Mouse (Mus musculus): ENCODE data around the gene Smim10l1.
A peak's percentile ranks its signal among the peaks of the same experiment; 100 is the strongest.

Smim10l1 gene

GRCm38 (mm10) chr6:133104609-133104921, at the start of gene Smim10l1:
Smim10l1 (plus strand) TSS chr6:133104909.
- no peak for DNase-seq (ENCODE audit: low read depth, low spot score)

DNA sequence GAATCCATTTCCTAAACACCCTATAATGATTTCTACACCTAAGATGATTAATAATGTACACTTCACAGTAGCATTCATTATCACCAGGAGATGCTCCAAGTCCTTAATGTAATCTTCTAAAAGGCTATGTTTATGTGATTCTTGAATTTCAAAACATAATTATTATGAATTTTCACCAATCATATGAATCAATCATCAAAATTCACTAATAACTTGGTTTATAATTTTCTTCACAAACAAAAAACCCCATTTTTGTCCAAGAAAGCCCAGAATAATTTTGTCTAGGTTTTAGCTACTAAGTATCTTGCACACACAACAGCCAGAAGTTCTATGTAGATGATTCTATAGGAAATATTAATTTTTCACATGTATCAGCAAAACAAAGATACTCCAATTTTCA, 49.0 kb upstream of the Smim10l1 start, which contains the start of gene Tas2r140:
Tas2r140 (minus strand) TSS at position 101 of the 400 bp plus-strand sequence.
- no peak for DNase-seq (ENCODE audit: low read depth, low spot score)

GRCm38 (mm10) chr6:133092226-133092625, 12.5 kb upstream of the Smim10l1 start:
- DNase-seq (ENCODE audit: low read depth, low spot score), result no peak

DNA sequence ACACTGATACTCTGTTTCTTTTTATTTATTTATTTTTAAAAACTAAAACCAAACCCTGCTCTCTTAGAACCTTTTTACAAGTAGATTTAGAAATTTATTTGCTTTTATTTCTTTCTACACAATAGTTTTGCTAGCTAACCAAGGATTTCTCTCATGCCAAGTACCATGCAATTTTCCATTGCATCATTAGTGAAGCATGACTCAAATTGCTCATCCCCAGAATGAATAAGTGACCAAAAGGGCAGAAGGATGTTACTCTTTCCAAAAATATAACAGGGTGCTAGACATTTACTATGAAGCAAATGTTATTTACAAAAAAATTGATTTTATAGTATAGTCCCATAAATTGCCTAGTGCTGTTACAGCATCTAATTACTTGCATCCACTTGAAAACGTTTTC, 2.3 kb upstream of the Smim10l1 start:
- no peak for DNase-seq (ENCODE audit: low read depth, low spot score)

GRCm38 (mm10) chr6:133104922-133105859, 482 bp downstream of the Smim10l1 start:
- DNase-seq (ENCODE audit: low read depth, low spot score), result peak; percentile 96
